Mouse (Mus musculus): ENCODE data around the gene Car1. TPM values are rescaled to one million over a fixed set of nuclear protein-coding genes. Genes with fewer than 3 reads are reported as not detected.

The Car1 gene
- not detected in 2 replicates for polyA plus RNA-seq (2011; ENCODE audit: insufficient read length, low read depth, missing spikeins)

DNA sequence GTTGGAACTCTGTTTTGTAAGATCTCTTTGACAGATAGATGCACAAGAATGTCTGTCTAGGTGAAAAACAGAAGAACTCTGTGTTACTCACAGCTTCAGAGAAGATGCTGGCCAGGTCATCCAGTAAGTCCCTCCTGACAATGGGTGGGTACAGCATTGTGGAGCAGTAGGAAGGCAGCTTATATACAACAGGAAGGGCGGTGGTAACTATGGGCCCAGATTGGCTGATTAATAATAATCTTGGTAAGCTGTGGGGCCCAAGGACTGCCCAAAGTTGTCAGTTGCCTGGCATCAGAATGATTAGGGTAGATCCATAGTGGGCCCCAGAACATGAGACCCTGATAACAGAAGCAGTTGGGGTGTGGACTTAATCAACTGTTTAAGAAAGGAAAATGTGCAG is at the start of gene Car1:
Gene Car1 (minus strand): TSS at position 158 of the 400 bp plus-strand sequence.
- TF ChIP-seq POLR2A (IDR thresholded peaks at IDR 0.05; ENCODE audit: low read depth, low read length) (no peak), CTCF (IDR thresholded peaks at IDR 0.05; ENCODE audit: borderline replicate concordance, insufficient read depth, low read length) (no peak)
- no peaks in the 10 kb centered on the region for H3K4me1 ChIP-seq (ENCODE audit: control insufficient read depth, insufficient read depth, low read length)
- no peak within 1 kb of the TSS for H3K27ac ChIP-seq (ENCODE audit: insufficient read depth, low read length)
- H3K4me3 ChIP-seq (ENCODE audit: insufficient read depth, low read length), result no peak within 1 kb of the TSS

GRCm38 (mm10) chr3:14857874-14858273 is 49.7 kb upstream of the Car1 start:
- H3K27ac ChIP-seq (ENCODE audit: insufficient read depth, low read length), result no peak overlapping the region
- H3K4me3 ChIP-seq (ENCODE audit: insufficient read depth, low read length), result no peak overlapping the region
- no peak for TF ChIP-seq CTCF (IDR thresholded peaks at IDR 0.05; ENCODE audit: borderline replicate concordance, insufficient read depth, low read length)
- peaks cover 4% of the 10 kb centered on the region; the same call in 1 of the 2 replicates for H3K4me1 ChIP-seq (ENCODE audit: control insufficient read depth, insufficient read depth, low read length)

GRCm38 (mm10) chr3:14854446-14854845 is 46.3 kb upstream of the Car1 start:
- Histone ChIP-seq H3K4me1 (ENCODE audit: control insufficient read depth, insufficient read depth, low read length) (no peaks in the 10 kb centered on the region), H3K4me3 (ENCODE audit: insufficient read depth, low read length) (no peak overlapping the region), H3K27ac (ENCODE audit: insufficient read depth, low read length) (no peak overlapping the region)
- no peak for TF ChIP-seq CTCF (IDR thresholded peaks at IDR 0.05; ENCODE audit: borderline replicate concordance, insufficient read depth, low read length)
- no peak for TF ChIP-seq POLR2A (IDR thresholded peaks at IDR 0.05; ENCODE audit: low read depth, low read length)

GRCm38 (mm10) chr3:14853966-14854365 is 45.8 kb upstream of the Car1 start:
- TF ChIP-seq CTCF (IDR thresholded peaks at IDR 0.05; ENCODE audit: borderline replicate concordance, insufficient read depth, low read length) (no peak), POLR2A (IDR thresholded peaks at IDR 0.05; ENCODE audit: low read depth, low read length) (no peak)
- Histone ChIP-seq H3K27ac (ENCODE audit: insufficient read depth, low read length) (no peak overlapping the region), H3K4me3 (ENCODE audit: insufficient read depth, low read length) (no peak overlapping the region), H3K4me1 (ENCODE audit: control insufficient read depth, insufficient read depth, low read length) (no peaks in the 10 kb centered on the region)

GRCm38 (mm10) chr3:14848587-14849254 is 40.6 kb upstream of the Car1 start:
- Histone ChIP-seq H3K4me1 (ENCODE audit: control insufficient read depth, insufficient read depth, low read length) (no peaks in the 10 kb centered on the region), H3K27ac (ENCODE audit: insufficient read depth, low read length) (no peak overlapping the region), H3K4me3 (ENCODE audit: insufficient read depth, low read length) (no peak overlapping the region)
- no peak for TF ChIP-seq CTCF (IDR thresholded peaks at IDR 0.05; ENCODE audit: borderline replicate concordance, insufficient read depth, low read length)
- TF ChIP-seq POLR2A (IDR thresholded peaks at IDR 0.05; ENCODE audit: low read depth, low read length), result no peak

DNA sequence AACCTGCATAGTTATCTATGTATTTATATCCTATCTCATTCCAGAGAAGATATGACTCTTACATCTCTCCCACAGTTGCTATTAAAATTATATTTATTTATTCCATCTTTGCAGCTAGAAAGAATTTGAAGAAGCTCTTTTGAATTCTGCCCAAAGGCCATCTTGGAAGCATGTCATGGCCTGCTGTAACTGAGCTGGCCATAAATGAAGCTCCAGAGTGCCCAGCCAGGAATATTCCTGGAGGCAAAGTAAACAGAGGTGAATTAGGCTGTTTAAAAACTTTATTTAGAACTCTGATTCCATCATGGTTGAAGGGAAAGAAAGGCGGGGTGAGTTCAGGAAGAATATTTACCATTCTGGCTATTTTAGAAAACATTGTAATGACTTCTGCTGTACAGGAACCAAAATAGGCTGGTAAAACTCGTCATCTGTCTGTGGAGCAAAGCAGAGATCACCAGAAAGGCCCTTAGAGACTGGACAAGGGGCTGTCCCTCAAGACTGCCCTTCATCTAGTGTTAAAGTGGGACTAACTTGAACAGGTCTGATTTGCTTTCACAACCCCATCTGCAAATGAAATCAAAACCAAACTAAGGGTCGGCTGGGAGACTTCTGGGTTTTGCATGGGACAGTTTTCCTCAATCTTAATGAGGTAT is 31.4 kb upstream of the Car1 start:
- H3K4me3 ChIP-seq (ENCODE audit: insufficient read depth, low read length), result no peak overlapping the region
- H3K4me1 ChIP-seq (ENCODE audit: control insufficient read depth, insufficient read depth, low read length), result no peaks in the 10 kb centered on the region
- TF ChIP-seq CTCF (IDR thresholded peaks at IDR 0.05; ENCODE audit: borderline replicate concordance, insufficient read depth, low read length) (no peak), POLR2A (IDR thresholded peaks at IDR 0.05; ENCODE audit: low read depth, low read length) (no peak)
- H3K27ac ChIP-seq (ENCODE audit: insufficient read depth, low read length), result no peak overlapping the region

GRCm38 (mm10) chr3:14838936-14839335 is 30.8 kb upstream of the Car1 start:
- no peak overlapping the region for H3K4me3 ChIP-seq (ENCODE audit: insufficient read depth, low read length)

DNA sequence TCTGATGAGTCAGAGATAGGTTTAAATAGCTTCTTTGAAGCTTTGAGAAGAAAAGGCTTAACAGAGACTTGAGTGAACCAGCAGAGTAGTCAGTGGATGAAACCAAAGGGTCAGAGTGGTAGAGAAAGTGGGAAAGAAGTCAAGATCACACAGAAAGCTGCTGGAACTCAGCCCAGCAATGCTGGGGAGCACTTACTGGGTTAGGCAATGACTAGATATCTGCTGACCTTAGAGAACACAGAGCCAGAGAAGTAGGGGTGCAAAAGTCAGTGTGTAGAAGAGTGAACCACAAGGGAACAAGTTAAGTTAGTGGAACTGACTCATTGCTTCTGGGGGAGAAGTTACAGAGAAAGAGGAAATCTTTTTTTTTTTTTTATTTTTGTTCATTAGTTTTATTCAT is 24.6 kb upstream of the Car1 start:
- H3K4me3 ChIP-seq (ENCODE audit: insufficient read depth, low read length), result no peak overlapping the region
- no peak for TF ChIP-seq POLR2A (IDR thresholded peaks at IDR 0.05; ENCODE audit: low read depth, low read length)
- TF ChIP-seq CTCF (IDR thresholded peaks at IDR 0.05; ENCODE audit: borderline replicate concordance, insufficient read depth, low read length), result no peak

More at GRCm38 (mm10) chr3:14838936-14839335, 30.8 kb upstream of the Car1 start:
- Histone ChIP-seq H3K4me1 (ENCODE audit: control insufficient read depth, insufficient read depth, low read length) (no peaks in the 10 kb centered on the region), H3K27ac (ENCODE audit: insufficient read depth, low read length) (no peak overlapping the region)
- TF ChIP-seq POLR2A (IDR thresholded peaks at IDR 0.05; ENCODE audit: low read depth, low read length) (no peak), CTCF (IDR thresholded peaks at IDR 0.05; ENCODE audit: borderline replicate concordance, insufficient read depth, low read length) (no peak)

DNA sequence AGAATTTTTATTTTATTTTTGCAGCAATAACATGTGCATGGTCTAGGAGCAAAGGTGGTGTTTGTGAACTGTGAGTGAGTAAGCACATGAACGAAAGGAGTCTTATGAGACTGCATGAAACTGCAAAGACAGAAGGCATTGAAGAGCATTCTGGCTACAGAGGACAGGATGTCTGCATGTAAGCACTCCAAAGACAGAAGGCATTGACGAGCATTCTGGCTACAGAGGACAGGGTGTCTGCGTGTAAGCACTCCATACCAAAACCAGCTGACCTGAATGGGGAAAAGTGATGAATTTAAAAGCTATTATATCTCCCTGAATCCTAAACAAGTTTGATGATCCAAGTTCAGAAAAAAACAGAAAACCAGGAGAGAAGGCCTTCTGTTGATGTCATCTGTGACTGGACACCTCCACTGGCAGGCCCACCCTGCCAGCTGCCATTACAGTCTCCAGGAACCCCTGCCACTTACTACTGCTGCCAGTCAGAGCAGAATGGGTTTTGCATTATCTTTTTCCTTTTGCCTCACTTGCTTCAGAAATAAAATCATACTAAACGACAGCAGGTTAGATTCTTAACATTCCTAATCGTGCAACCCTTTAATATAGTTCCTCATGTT is 23.2 kb upstream of the Car1 start:
- TF ChIP-seq CTCF (IDR thresholded peaks at IDR 0.05; ENCODE audit: borderline replicate concordance, insufficient read depth, low read length) (no peak), POLR2A (IDR thresholded peaks at IDR 0.05; ENCODE audit: low read depth, low read length) (no peak)
- Histone ChIP-seq H3K27ac (ENCODE audit: insufficient read depth, low read length) (no peak overlapping the region), H3K4me1 (ENCODE audit: control insufficient read depth, insufficient read depth, low read length) (no peaks in the 10 kb centered on the region; the same call in 1 of the 2 replicates), H3K4me3 (ENCODE audit: insufficient read depth, low read length) (no peak overlapping the region)

More for the DNA sequence above, 24.6 kb upstream of the Car1 start:
- no peaks in the 10 kb centered on the region; the same call in 1 of the 2 replicates for H3K4me1 ChIP-seq (ENCODE audit: control insufficient read depth, insufficient read depth, low read length)
- no peak overlapping the region for H3K27ac ChIP-seq (ENCODE audit: insufficient read depth, low read length)

DNA sequence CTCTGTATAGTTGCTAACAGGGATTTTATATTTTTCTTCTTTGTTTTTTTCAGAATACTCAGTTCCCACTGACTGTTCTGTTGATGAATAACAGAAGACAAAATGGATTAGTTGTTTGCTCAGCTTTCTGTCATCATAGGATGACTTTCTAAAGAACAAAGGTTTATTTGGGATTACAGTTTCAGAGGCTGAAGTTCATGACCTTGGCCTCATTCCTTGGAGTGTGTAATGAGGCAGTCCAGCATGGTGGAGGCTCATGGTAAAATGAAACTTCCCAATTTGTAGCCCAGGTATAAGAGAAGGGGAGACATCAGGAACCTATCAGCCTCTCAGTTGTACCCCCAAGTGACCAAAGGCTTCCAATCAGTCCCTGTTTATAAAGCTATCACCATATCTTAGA is 20.7 kb upstream of the Car1 start:
- Histone ChIP-seq H3K4me1 (ENCODE audit: control insufficient read depth, insufficient read depth, low read length) (no peaks in the 10 kb centered on the region; the same call in 1 of the 2 replicates), H3K4me3 (ENCODE audit: insufficient read depth, low read length) (no peak overlapping the region), H3K27ac (ENCODE audit: insufficient read depth, low read length) (no peak overlapping the region)
- no peak for TF ChIP-seq CTCF (IDR thresholded peaks at IDR 0.05; ENCODE audit: borderline replicate concordance, insufficient read depth, low read length)
- no peak for TF ChIP-seq POLR2A (IDR thresholded peaks at IDR 0.05; ENCODE audit: low read depth, low read length)
